Mouse (Mus musculus) lung, embryonic 14.5 days (tissue): ENCODE data around the gene Ninl. TPM values are rescaled to one million over a fixed set of nuclear protein-coding genes. Genes with fewer than 3 reads are reported as not detected.

ENCODE experiments used
- ATAC-seq: fragments of 200-750 bp; cut with Nextera tagmentation; 2 replicates; pipeline ENCODE4 v1.8.0; 2017; ENCODE audit warnings: mild to moderate bottlenecking, moderate TSS enrichment, moderate library complexity; ENCODE audit not compliant: insufficient read depth
- DNase-seq: peaks from one replicate; pipeline ENCODE4 v3.0.0-alpha.2; 2015
- H3K27ac ChIP-seq: fragments of 300-500 bp; sonication (generic); 2 replicates; pipeline ENCODE4 v1.5.1; 2014; ENCODE audit warnings: low read depth, mild to moderate bottlenecking, moderate library complexity
- H3K27me3 ChIP-seq: fragments of 300-500 bp; sonication (generic); 2 replicates; pipeline ENCODE4 v1.6.1; 2014; ENCODE audit warnings: low read length, control low read depth; ENCODE audit not compliant: insufficient read depth
- H3K36me3 ChIP-seq: fragments of 300-500 bp; sonication (generic); 2 replicates; pipeline ENCODE4 v1.6.1; 2014; ENCODE audit warnings: control low read depth; ENCODE audit not compliant: insufficient read depth
- H3K4me1 ChIP-seq: fragments of 300-500 bp; sonication (generic); 2 replicates; pipeline ENCODE4 v1.6.1; 2014; ENCODE audit warnings: antibody characterized with exemption, control low read depth; ENCODE audit not compliant: insufficient read depth
- H3K4me2 ChIP-seq: fragments of 300-500 bp; sonication (generic); 2 replicates; pipeline ENCODE4 v1.6.1; 2014; ENCODE audit warnings: mild to moderate bottlenecking
- H3K4me3 ChIP-seq: fragments of 300-500 bp; sonication (generic); 2 replicates; pipeline ENCODE4 v1.5.1; 2014; ENCODE audit warnings: low read depth, low read length
- H3K9ac ChIP-seq: fragments of 300-500 bp; sonication (generic); 2 replicates; pipeline ENCODE4 v1.6.1; 2014
- H3K9me3 ChIP-seq: fragments of 300-500 bp; sonication (generic); 2 replicates; pipeline ENCODE4 v1.6.1; 2016; ENCODE audit warnings: low read depth, low read length, control low read depth
- CTCF ChIP-seq: IDR thresholded peaks from 2 replicates; pipeline ENCODE4 v1.5.1; 2016; ENCODE audit warnings: antibody characterized with exemption, low read depth
- WGBS: fragments of 180-500 bp; shearing (Covaris S2); extraction: QIAGEN DNeasy Blood & Tissue Kit; methylation state at CpG from one replicate; pipeline ENCODE4 v1.1.7; 2014; 5-methylcytosine and 5-hydroxymethylcytosine counted together
- polyA plus RNA-seq: library from polyadenylated mRNA; unstranded; fragments of >200 nt; fragmentation: Nextera tagmentation; extraction: Ambion mirVana; gene quantifications from 2 replicates; pipeline ENCODE4 v1.2.1, GENCODE M21; 2014

Ninl gene
- polyA plus RNA-seq, 1 experiment from 2014 or later, result 20.3 TPM

- no peak for TF ChIP-seq CTCF
- no peaks in the 10 kb centered on the region for H3K9me3 ChIP-seq
- no peaks in the 10 kb centered on the region for H3K36me3 ChIP-seq
- no peaks in the 10 kb centered on the region for H3K27me3 ChIP-seq
- peak; percentile 9; the same call in 1 of the 2 replicates for ATAC-seq
- H3K4me3 ChIP-seq, result peak overlapping the region; percentile 65
- H3K9ac ChIP-seq, result peak overlapping the region; percentile 85
- H3K27ac ChIP-seq, result no peak overlapping the region
- H3K4me2 ChIP-seq, result peak overlapping the region; percentile 88
- WGBS, result under 1% methylated on average over 21 of the region's 21 CpGs
- H3K4me1 ChIP-seq, result peaks cover 8% of the 10 kb centered on the region; the same call in 1 of the 2 replicates
- DNase-seq, result peak; percentile 47
Measured at GRCm38 (mm10) chr2:151008517-151008932, 30.7 kb downstream of the Ninl start.

GRCm38 (mm10) chr2:151008006-151008405 is 31.2 kb downstream of the Ninl start:
- H3K9ac ChIP-seq, result peak overlapping the region; percentile 85

GRCm38 (mm10) chr2:151006281-151006945 is 32.8 kb downstream of the Ninl start:
- TF ChIP-seq CTCF, result no peak
- DNase-seq (peak; percentile 84), ATAC-seq (no peak)
- H3K4me1 ChIP-seq, result peaks cover 8% of the 10 kb centered on the region; the same call in 1 of the 2 replicates
- H3K9ac ChIP-seq, result no peak overlapping the region
- H3K4me3 ChIP-seq, result no peak overlapping the region
- 0 out of 2 replicates have a peak overlapping the region, but pooled peaks have one; percentile 16 for H3K4me2 ChIP-seq
- H3K9me3 ChIP-seq, result no peaks in the 10 kb centered on the region
- H3K27ac ChIP-seq, result no peak overlapping the region
- H3K36me3 ChIP-seq, result no peaks in the 10 kb centered on the region
- WGBS, result 53% methylated on average over 5 of the region's 5 CpGs
- no peaks in the 10 kb centered on the region for H3K27me3 ChIP-seq

More at GRCm38 (mm10) chr2:151008006-151008405, 31.2 kb downstream of the Ninl start:
- Histone ChIP-seq H3K9me3 (no peaks in the 10 kb centered on the region), H3K4me1 (peaks cover 8% of the 10 kb centered on the region; the same call in 1 of the 2 replicates), H3K36me3 (no peaks in the 10 kb centered on the region), H3K4me2 (peak overlapping the region; percentile 88), H3K4me3 (peak overlapping the region; percentile 65), H3K27ac (no peak overlapping the region), H3K27me3 (no peaks in the 10 kb centered on the region)
- DNase-seq (peak; percentile 12), ATAC-seq (no peak)
- TF ChIP-seq CTCF, result no peak
- 23% methylated on average over 6 of the region's 6 CpGs for WGBS

GRCm38 (mm10) chr2:151004390-151004789 is 34.8 kb downstream of the Ninl start:
- Histone ChIP-seq H3K4me2 (no peak overlapping the region), H3K4me3 (no peak overlapping the region), H3K9me3 (no peaks in the 10 kb centered on the region), H3K36me3 (no peaks in the 10 kb centered on the region), H3K27me3 (no peaks in the 10 kb centered on the region), H3K27ac (no peak overlapping the region), H3K9ac (no peak overlapping the region), H3K4me1 (peaks cover 8% of the 10 kb centered on the region; the same call in 1 of the 2 replicates)
- WGBS, result 76% methylated on average over 10 of the region's 10 CpGs
- DNase-seq (no peak), ATAC-seq (no peak)
- no peak for TF ChIP-seq CTCF

GRCm38 (mm10) chr2:151003796-151004195 is 35.4 kb downstream of the Ninl start:
- Histone ChIP-seq H3K9me3 (no peaks in the 10 kb centered on the region), H3K4me2 (no peak overlapping the region), H3K27me3 (no peaks in the 10 kb centered on the region), H3K4me3 (no peak overlapping the region), H3K4me1 (peaks cover 8% of the 10 kb centered on the region; the same call in 1 of the 2 replicates), H3K27ac (no peak overlapping the region), H3K9ac (no peak overlapping the region), H3K36me3 (no peaks in the 10 kb centered on the region)
- WGBS, result 68% methylated on average over 6 of the region's 6 CpGs
- ATAC-seq (no peak), DNase-seq (no peak)
- no peak for TF ChIP-seq CTCF

GRCm38 (mm10) chr2:151001619-151002175 is 37.5 kb downstream of the Ninl start:
- Histone ChIP-seq H3K4me2 (no peak overlapping the region), H3K27me3 (no peaks in the 10 kb centered on the region), H3K27ac (no peak overlapping the region), H3K9me3 (no peaks in the 10 kb centered on the region), H3K36me3 (0 out of 2 replicates have a peak, but pooled peaks cover 5% of the 10 kb centered on the region), H3K9ac (no peak overlapping the region), H3K4me1 (peaks cover under 1% of the 10 kb centered on the region; the same call in 1 of the 2 replicates), H3K4me3 (no peak overlapping the region)
- ATAC-seq, result no peak
- no peak for TF ChIP-seq CTCF
- no peak for DNase-seq
- WGBS, result 69% methylated on average over 5 of the region's 5 CpGs

- no peak overlapping the region for H3K4me2 ChIP-seq
- no peaks in the 10 kb centered on the region; the same call in 1 of the 2 replicates for H3K4me1 ChIP-seq
- DNase-seq, result peak; percentile 76
- no peaks in the 10 kb centered on the region for H3K9me3 ChIP-seq
- ATAC-seq, result peak; percentile 74
- peak; percentile 76 for TF ChIP-seq CTCF
- H3K27me3 ChIP-seq, result no peaks in the 10 kb centered on the region
- H3K4me3 ChIP-seq, result no peak overlapping the region
- no peak overlapping the region for H3K9ac ChIP-seq
- H3K27ac ChIP-seq, result no peak overlapping the region
- H3K36me3 ChIP-seq, result 0 out of 2 replicates have a peak, but pooled peaks cover 5% of the 10 kb centered on the region
- WGBS, result 47% methylated on average over 7 of the region's 7 CpGs
Measured at GRCm38 (mm10) chr2:151000402-151001178, 38.6 kb downstream of the Ninl start.
